Mouse (Mus musculus): ENCODE measurements around the gene Gm15557. TPM values are rescaled to one million over a fixed set of nuclear protein-coding genes. Genes with fewer than 3 reads are reported as not detected.

Gm15557 gene
- polyA plus RNA-seq, 1 experiment from 2014 or later = not detected

Other genes starting within 250 kb of the Gm15557 start
- 187 and 188 TPM in 2 replicates for gene Trpc4ap, start 248.3 kb upstream of the Gm15557 start, polyA plus RNA-seq (2016; fragmentation: Nextera tagmentation; extraction: Ambion mirVana)
- gene Edem2, start 211.3 kb upstream of the Gm15557 start, polyA plus RNA-seq (2016; fragmentation: Nextera tagmentation; extraction: Ambion mirVana) = 37.4 and 39.6 TPM in 2 replicates
- gene Gm17581, start 204.9 kb upstream of the Gm15557 start, polyA plus RNA-seq (2016; fragmentation: Nextera tagmentation; extraction: Ambion mirVana) = not detected in 2 replicates
- 3.8 and 4.0 TPM in 2 replicates for gene Procr, start 189.6 kb upstream of the Gm15557 start, polyA plus RNA-seq (2016; fragmentation: Nextera tagmentation; extraction: Ambion mirVana)
- 7.3 and 8.8 TPM in 2 replicates for gene Mmp24, start 165.4 kb upstream of the Gm15557 start, polyA plus RNA-seq (2016; fragmentation: Nextera tagmentation; extraction: Ambion mirVana)
- gene BC029722, start 121.3 kb upstream of the Gm15557 start, polyA plus RNA-seq (2016; fragmentation: Nextera tagmentation; extraction: Ambion mirVana) = 20.8 and 23.7 TPM in 2 replicates
- 173 and 177 TPM in 2 replicates for gene Eif6, start 113.8 kb upstream of the Gm15557 start, polyA plus RNA-seq (2016; fragmentation: Nextera tagmentation; extraction: Ambion mirVana)
- gene Fam83c, start 105.9 kb upstream of the Gm15557 start, polyA plus RNA-seq (2016; fragmentation: Nextera tagmentation; extraction: Ambion mirVana) = 0.63 TPM in 2 replicates
- gene Uqcc1, start 10.4 kb upstream of the Gm15557 start, polyA plus RNA-seq (2016; fragmentation: Nextera tagmentation; extraction: Ambion mirVana) = 74.5 and 74.6 TPM in 2 replicates
- 1.2 and 2.0 TPM in 2 replicates for gene Gdf5, start 4.6 kb downstream of the Gm15557 start, polyA plus RNA-seq (2016; fragmentation: Nextera tagmentation; extraction: Ambion mirVana)
- gene Cep250, start 15.7 kb downstream of the Gm15557 start, polyA plus RNA-seq (2016; fragmentation: Nextera tagmentation; extraction: Ambion mirVana) = 19.3 and 23.0 TPM in 2 replicates
- gene 6430550D23Rik, start 67.2 kb downstream of the Gm15557 start, polyA plus RNA-seq (2016; fragmentation: Nextera tagmentation; extraction: Ambion mirVana) = 1.8 and 2.0 TPM in 2 replicates
- 254 and 257 TPM in 2 replicates for gene Ergic3, start 67.3 kb downstream of the Gm15557 start, polyA plus RNA-seq (2016; fragmentation: Nextera tagmentation; extraction: Ambion mirVana)
- gene Fer1l4, start 112.2 kb downstream of the Gm15557 start, polyA plus RNA-seq (2016; fragmentation: Nextera tagmentation; extraction: Ambion mirVana) = not detected in 2 replicates
- 6.6 and 7.9 TPM in 2 replicates for gene Spag4, start 124.4 kb downstream of the Gm15557 start, polyA plus RNA-seq (2016; fragmentation: Nextera tagmentation; extraction: Ambion mirVana)
- 52.9 and 54.8 TPM in 2 replicates for gene Cpne1, start 171.2 kb downstream of the Gm15557 start, polyA plus RNA-seq (2016; fragmentation: Nextera tagmentation; extraction: Ambion mirVana)
- 31.8 and 48.5 TPM in 2 replicates for gene Rbm12, start 171.2 kb downstream of the Gm15557 start, polyA plus RNA-seq (2016; fragmentation: Nextera tagmentation; extraction: Ambion mirVana)
- 27.9 and 30.2 TPM in 2 replicates for gene Gm28036, start 186.4 kb downstream of the Gm15557 start, polyA plus RNA-seq (2016; fragmentation: Nextera tagmentation; extraction: Ambion mirVana)
- gene Romo1, start 203.3 kb downstream of the Gm15557 start, polyA plus RNA-seq (2016; fragmentation: Nextera tagmentation; extraction: Ambion mirVana) = 445 and 476 TPM in 2 replicates
- gene Nfs1, start 203.5 kb downstream of the Gm15557 start, polyA plus RNA-seq (2016; fragmentation: Nextera tagmentation; extraction: Ambion mirVana) = 34.4 and 34.6 TPM in 2 replicates
- 583 and 625 TPM in 2 replicates for gene Rbm39, start 239.5 kb downstream of the Gm15557 start, polyA plus RNA-seq (2016; fragmentation: Nextera tagmentation; extraction: Ambion mirVana)